Mouse (Mus musculus) kidney, postnatal 0 days (tissue): ENCODE results near the gene Gcm2. TPM values are rescaled to one million over a fixed set of nuclear protein-coding genes. Genes with fewer than 3 reads are reported as not detected.

ENCODE experiments used
- ATAC-seq: fragments of 200-750 bp; cut with Nextera tagmentation; replicated peaks from 2 replicates; pipeline ENCODE4 v1.8.0; 2017; ENCODE audit warnings: low read depth, moderate number of reproducible peaks, moderate TSS enrichment, moderate library complexity; ENCODE audit not compliant: low FRiP score
- DNase-seq: peaks from one replicate; pipeline ENCODE4 v3.0.0-alpha.2; 2016; ENCODE audit warnings: low spot score
- H3K27ac ChIP-seq: fragments of 300-500 bp; sonication (generic); 2 replicates; pipeline ENCODE4 v1.5.1; 2014; ENCODE audit warnings: mild to moderate bottlenecking
- H3K27me3 ChIP-seq: fragments of 300-500 bp; sonication (generic); 2 replicates; pipeline ENCODE4 v1.6.1; 2014; ENCODE audit warnings: low read length, mixed read lengths; ENCODE audit not compliant: insufficient read depth
- H3K36me3 ChIP-seq: fragments of 300-500 bp; sonication (generic); 2 replicates; pipeline ENCODE4 v1.6.1; 2014; ENCODE audit warnings: low read length, mixed read lengths; ENCODE audit not compliant: insufficient read depth
- H3K4me1 ChIP-seq: fragments of 300-500 bp; sonication (generic); replicated peaks from 2 replicates; pipeline ENCODE4 v1.6.1; 2014; ENCODE audit warnings: antibody characterized with exemption, low read length, mixed read lengths; ENCODE audit not compliant: insufficient read depth
- H3K4me2 ChIP-seq: fragments of 300-500 bp; sonication (generic); 2 replicates; pipeline ENCODE4 v1.6.1; 2014; ENCODE audit warnings: mild to moderate bottlenecking, low read length, moderate library complexity, mixed read lengths
- H3K4me3 ChIP-seq: fragments of 300-500 bp; sonication (generic); replicated peaks from 2 replicates; pipeline ENCODE4 v1.5.1; 2014; ENCODE audit warnings: low read depth, low read length
- H3K9ac ChIP-seq: fragments of 300-500 bp; sonication (generic); 2 replicates; pipeline ENCODE4 v1.6.1; 2014; ENCODE audit warnings: low read depth, low read length
- H3K9me3 ChIP-seq: fragments of 300-500 bp; sonication (generic); replicated peaks from 2 replicates; pipeline ENCODE4 v1.6.1; 2016; ENCODE audit warnings: low read length, inconsistent platforms, mixed read lengths
- CTCF ChIP-seq: IDR thresholded peaks from 2 replicates; pipeline ENCODE4 v1.5.1; 2016; ENCODE audit warnings: antibody characterized with exemption, low read depth, mild to moderate bottlenecking, moderate library complexity
- WGBS: fragments of 180-500 bp; shearing (Covaris S2); extraction: QIAGEN DNeasy Blood & Tissue Kit; methylation state at CpG from one replicate; pipeline ENCODE4 v1.1.7; 2014; 5-methylcytosine and 5-hydroxymethylcytosine counted together
- polyA plus RNA-seq: library from polyadenylated mRNA; unstranded; fragments of >200 nt; fragmentation: Nextera tagmentation; extraction: Ambion mirVana; gene quantifications from 2 replicates; pipeline ENCODE4 v1.2.1, GENCODE M21; 2015

The Gcm2 gene
- polyA plus RNA-seq, 1 experiment from 2014 or later, result not detected

DNA sequence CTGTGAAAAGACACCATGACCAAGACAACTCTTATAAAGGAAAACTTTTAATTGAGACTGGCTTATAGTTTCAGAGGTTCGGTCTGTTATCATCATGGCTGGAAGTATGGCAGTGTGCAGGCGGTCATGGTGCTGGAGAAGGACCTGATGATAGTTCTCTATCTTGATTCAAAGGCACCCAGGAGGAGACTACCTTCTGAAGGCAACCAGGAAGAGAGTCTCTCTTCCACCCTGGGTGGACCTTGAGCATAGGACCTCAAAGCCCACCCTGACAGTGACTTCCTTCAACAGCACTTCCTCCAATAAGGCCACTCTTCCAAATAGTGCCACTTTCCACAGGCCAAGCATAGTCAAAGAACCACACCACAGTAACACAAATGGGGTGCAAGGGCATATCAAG lies 10.8 kb downstream of the Gcm2 start:
- Histone ChIP-seq H3K4me3 (no peak overlapping the region), H3K9ac (no peak overlapping the region), H3K36me3 (no peaks in the 10 kb centered on the region), H3K9me3 (no peaks in the 10 kb centered on the region), H3K4me1 (no peaks in the 10 kb centered on the region), H3K27ac (no peak overlapping the region), H3K27me3 (no peaks in the 10 kb centered on the region), H3K4me2 (no peak overlapping the region)
- DNase-seq (no peak), ATAC-seq (no peak)
- no peak for TF ChIP-seq CTCF
- WGBS, result 87% methylated on average over 2 of the region's 2 CpGs

DNA sequence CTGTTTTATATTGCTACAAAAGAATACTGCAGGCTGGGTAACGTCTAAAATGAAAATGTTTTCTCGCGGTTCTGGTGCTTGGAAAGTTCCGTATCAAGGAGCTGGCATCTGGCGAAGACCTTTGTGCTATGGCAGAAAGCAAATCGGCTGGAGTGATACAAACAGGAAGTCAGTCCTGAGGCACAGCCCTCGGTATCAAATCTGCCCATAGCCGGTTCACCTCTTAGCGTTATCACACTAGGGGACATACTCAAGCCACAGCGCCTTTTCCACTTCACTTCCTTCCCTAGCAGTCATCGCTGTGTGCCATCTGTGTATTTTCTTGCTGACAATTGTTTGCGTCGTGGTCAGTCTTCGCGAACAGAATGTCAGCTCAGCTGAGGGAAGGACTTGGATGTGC lies 12.5 kb downstream of the Gcm2 start:
- Histone ChIP-seq H3K36me3 (no peaks in the 10 kb centered on the region), H3K27ac (no peak overlapping the region), H3K27me3 (no peaks in the 10 kb centered on the region), H3K4me2 (no peak overlapping the region), H3K4me1 (no peaks in the 10 kb centered on the region), H3K9ac (no peak overlapping the region), H3K9me3 (no peaks in the 10 kb centered on the region), H3K4me3 (no peak overlapping the region)
- DNase-seq (no peak), ATAC-seq (no peak)
- WGBS, result 89% methylated on average over 15 of the region's 15 CpGs
- TF ChIP-seq CTCF, result no peak

DNA sequence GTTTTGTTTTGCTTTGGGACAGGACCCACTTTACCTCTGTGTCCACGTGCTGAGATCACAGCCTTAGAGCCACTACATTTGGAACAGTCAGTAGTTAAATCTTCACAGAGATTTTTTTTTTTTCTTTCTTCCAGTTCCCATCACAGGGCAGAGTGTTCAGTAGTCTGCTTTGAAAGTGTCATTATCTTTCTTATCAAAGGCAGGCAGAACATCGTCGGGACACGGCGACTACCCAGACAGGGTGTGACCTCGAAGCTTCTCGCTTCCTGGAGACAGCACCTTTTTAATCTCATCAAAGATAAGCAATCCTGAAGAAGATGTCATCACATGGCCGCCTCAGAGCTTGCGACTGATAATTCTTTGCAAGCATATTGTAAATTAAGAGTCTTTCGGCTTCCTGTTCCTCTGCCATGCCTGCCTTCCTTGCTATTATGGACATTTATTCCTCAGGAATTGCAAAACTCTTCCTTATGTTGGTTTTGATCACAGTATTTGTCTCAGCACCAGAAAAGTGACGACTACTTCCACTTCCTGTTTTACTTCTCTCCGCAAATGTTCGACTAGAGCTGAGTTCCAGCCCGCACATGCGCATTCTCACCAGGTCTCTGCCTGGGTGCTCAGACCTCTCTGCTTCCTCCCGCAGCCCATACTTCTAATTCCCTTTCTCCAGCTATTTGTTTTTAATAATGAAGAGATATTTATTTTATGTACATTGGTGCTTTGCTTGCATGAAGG lies 13.3 kb downstream of the Gcm2 start:
- ATAC-seq (no peak), DNase-seq (no peak)
- Histone ChIP-seq H3K36me3 (no peaks in the 10 kb centered on the region), H3K4me3 (no peak overlapping the region), H3K27ac (no peak overlapping the region), H3K9me3 (no peaks in the 10 kb centered on the region), H3K4me2 (no peak overlapping the region), H3K9ac (no peak overlapping the region), H3K27me3 (no peaks in the 10 kb centered on the region), H3K4me1 (no peaks in the 10 kb centered on the region)
- no peak for TF ChIP-seq CTCF
- 75% methylated on average over 16 of the region's 16 CpGs for WGBS

DNA sequence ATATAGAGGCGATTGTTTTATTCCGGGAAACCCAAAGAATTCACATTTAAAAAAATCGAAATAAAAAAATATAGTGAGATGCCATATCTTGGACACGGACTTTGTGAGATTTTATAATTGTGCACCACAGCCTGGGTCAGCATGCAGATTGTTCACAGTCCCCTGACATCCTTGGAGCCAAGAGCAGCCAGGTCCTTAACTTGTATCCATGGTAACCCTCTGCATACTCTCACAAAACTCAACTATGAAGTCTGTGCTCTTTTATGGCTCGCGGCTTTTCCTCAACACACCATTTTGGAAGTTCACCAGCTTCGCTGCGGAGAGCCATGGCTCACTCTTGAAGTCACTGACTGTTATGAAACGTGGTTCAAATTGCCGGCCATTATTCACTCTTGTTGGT lies 16.7 kb downstream of the Gcm2 start:
- no peak for DNase-seq

DNA sequence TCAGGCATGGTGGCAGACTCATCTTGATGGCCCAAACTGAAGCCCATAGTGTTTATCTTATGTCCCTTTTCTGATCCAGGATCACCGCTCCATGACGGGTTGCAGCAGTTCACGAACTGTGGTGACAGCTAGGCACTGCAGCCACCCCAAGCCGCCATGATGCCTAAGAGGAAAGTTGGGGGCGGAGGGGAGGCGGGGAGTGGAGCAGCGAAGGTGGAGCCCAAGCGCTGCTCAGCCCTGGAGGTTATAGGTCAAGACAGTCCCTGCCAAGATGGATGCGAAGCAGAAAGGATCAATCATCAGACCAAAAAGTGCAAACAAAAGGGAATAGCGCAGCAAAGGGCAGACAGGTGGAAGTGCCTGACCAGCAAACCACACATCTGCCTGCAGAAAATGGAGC lies 19.6 kb downstream of the Gcm2 start:
- Histone ChIP-seq H3K4me2 (0 out of 2 replicates have a peak overlapping the region, but pooled peaks have one; percentile 8), H3K36me3 (no peaks in the 10 kb centered on the region), H3K4me1 (no peaks in the 10 kb centered on the region), H3K27me3 (no peaks in the 10 kb centered on the region), H3K9ac (no peak overlapping the region), H3K9me3 (no peaks in the 10 kb centered on the region), H3K4me3 (no peak overlapping the region), H3K27ac (no peak overlapping the region)
- ATAC-seq (no peak), DNase-seq (no peak)
- 36% methylated on average over 10 of the region's 10 CpGs for WGBS
- no peak for TF ChIP-seq CTCF

More for the DNA sequence above, 16.7 kb downstream of the Gcm2 start:
- Histone ChIP-seq H3K27ac (no peak overlapping the region), H3K4me1 (no peaks in the 10 kb centered on the region), H3K27me3 (no peaks in the 10 kb centered on the region), H3K9ac (no peak overlapping the region), H3K9me3 (no peaks in the 10 kb centered on the region), H3K36me3 (no peaks in the 10 kb centered on the region), H3K4me3 (no peak overlapping the region), H3K4me2 (no peak overlapping the region)
- no peak for TF ChIP-seq CTCF
- no peak for ATAC-seq
- WGBS, result 81% methylated on average over 10 of the region's 10 CpGs

DNA sequence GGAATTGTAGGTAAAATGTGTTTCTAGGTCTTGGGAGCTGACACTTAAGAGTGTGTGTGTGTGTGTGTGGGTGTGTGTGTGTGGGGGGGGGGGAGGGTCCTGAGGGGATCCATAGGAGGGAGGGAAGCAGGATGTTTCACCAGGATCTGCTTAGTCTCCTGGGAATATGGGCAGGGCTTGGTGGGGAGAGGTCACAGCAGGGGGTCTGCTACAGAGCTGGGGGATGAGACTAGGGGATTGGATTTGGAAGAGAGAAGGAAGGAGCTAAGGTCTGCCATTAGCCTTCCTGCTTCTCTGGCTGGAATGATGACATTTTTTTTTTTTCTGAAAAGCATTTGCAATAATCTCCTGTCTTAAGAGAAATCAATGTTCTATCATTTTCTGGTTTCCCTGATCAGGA lies 22.1 kb downstream of the Gcm2 start:
- Histone ChIP-seq H3K4me3 (no peak overlapping the region), H3K4me1 (no peaks in the 10 kb centered on the region), H3K36me3 (no peaks in the 10 kb centered on the region), H3K9me3 (no peaks in the 10 kb centered on the region), H3K9ac (no peak overlapping the region), H3K27me3 (no peaks in the 10 kb centered on the region), H3K27ac (no peak overlapping the region), H3K4me2 (no peak overlapping the region)
- ATAC-seq (no peak), DNase-seq (no peak)
- no peak for TF ChIP-seq CTCF

DNA sequence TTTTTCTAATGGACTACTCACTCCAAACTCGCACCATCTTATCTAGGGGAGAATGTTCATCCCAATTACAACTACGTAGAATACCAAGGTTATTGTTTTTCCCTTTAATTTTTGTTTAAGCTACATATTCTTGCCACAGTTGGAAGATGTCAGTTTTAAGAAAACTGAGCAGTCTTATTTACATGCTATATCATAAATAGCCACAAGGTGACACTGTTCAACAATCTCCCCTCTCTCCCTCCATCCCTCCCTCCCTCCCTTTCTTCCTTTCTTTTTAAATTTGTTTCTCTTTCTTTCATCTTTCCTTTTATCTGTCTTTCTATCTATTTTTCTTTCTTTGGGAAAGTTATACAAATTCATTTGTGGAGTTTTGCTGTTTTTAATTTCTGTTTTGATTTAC lies 25.7 kb downstream of the Gcm2 start:
- no peak overlapping the region for H3K9ac ChIP-seq
- no peaks in the 10 kb centered on the region for H3K27me3 ChIP-seq
- 18% methylated on average over 2 of the region's 2 CpGs for WGBS
- H3K9me3 ChIP-seq, result no peaks in the 10 kb centered on the region
- no peak overlapping the region for H3K4me2 ChIP-seq
- H3K27ac ChIP-seq, result no peak overlapping the region
- no peak overlapping the region for H3K4me3 ChIP-seq
- no peaks in the 10 kb centered on the region for H3K36me3 ChIP-seq
- TF ChIP-seq CTCF, result peak; percentile 80
- no peak for ATAC-seq
- DNase-seq, result peak; percentile 71
- H3K4me1 ChIP-seq, result no peaks in the 10 kb centered on the region
